Mouse (Mus musculus) adrenal gland, postnatal 25 days (tissue): Measurements from ENCODE around the gene Usp30. TPM values are rescaled to one million over a fixed set of nuclear protein-coding genes. Genes with fewer than 3 reads are reported as not detected.
A peak's percentile ranks its signal among the peaks of the same experiment; 100 is the strongest.

Experiments used
- DNase-seq: peaks from one replicate; pipeline ENCODE4 v3.0.0; 2021; ENCODE audit warnings: mixed read lengths
- long read RNA-seq: library from polyadenylated mRNA; stranded (forward); transcript quantifications from one replicate; pipeline ENCODE4 v2.0.0, GENCODE M21; 2021
- total RNA-seq: library from RNA; stranded (reverse); gene quantifications from 2 replicates; pipeline ENCODE4 v1.2.3, GENCODE M21; 2021

Usp30 gene
- total RNA-seq: 35.1 and 36.6 TPM in 2 replicates
- long read RNA-seq, full-length matches to known transcripts: 19 of 39 reads
- long read RNA-seq, partial matches to known transcripts: 6 of 39 reads
- long read RNA-seq, other reads (novel, unspliced or antisense): 14 of 39 reads

DNA sequence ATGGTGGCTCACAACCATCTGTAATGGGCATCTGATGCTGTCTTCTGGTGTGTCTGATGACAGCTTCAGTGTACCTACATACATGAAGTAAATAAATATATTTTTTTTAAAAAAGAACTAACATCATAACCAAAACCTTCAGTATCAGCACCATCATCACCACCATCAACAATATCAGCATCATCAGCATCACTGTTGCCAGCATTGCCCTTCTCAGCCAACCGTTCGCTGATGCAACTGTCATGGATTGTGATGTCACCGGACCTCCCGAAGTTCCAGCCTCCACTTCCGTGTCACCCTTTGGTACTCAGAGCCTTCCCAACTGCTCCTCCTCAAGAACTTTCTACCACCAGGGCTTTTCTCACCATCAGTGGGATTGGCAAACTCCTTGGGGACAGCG is at the start of gene Usp30:
Usp30 (plus strand) TSS at position 301 of the 400 bp plus-strand sequence.
- no peak for DNase-seq

DNA sequence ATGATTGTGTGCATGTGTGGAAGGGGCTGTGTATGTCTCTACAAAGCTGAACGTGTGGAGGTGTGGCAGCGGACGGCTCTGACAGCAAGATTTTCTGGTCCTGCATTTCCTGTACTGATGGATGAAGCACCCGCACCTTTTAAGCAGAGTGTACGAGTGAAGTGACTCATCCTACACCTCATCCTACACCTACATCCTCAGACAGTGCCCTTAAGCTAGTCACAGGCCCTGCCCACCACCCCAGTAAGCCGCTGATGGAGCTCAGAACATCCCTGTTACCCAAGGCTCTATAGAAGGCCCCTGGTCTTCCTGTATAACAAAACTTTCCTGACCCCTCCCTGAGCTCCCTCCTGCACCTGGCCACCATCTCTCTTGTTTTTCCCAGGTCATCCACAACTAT is 40.9 kb upstream of the Usp30 start:
- no peak for DNase-seq

DNA sequence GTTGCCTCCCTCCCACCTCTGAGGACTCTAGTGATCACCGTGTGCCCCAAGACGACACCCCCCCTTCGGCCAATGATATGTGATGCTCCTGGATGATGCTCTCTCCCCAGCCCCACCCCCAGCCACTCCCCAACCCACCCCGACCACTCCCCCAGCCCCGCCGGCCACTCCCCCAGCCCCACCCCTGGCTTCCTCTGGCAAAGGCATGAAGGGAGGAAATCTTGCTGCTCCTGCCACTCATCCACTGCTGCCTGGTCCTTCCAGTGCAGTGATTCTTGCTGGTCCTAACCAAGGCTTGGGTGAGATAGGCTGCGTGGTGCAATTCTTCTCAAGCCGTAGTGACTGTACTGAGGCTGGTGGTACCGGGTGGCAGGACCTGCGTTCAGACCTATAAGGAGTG is 40.4 kb upstream of the Usp30 start:
- no peak for DNase-seq

DNA sequence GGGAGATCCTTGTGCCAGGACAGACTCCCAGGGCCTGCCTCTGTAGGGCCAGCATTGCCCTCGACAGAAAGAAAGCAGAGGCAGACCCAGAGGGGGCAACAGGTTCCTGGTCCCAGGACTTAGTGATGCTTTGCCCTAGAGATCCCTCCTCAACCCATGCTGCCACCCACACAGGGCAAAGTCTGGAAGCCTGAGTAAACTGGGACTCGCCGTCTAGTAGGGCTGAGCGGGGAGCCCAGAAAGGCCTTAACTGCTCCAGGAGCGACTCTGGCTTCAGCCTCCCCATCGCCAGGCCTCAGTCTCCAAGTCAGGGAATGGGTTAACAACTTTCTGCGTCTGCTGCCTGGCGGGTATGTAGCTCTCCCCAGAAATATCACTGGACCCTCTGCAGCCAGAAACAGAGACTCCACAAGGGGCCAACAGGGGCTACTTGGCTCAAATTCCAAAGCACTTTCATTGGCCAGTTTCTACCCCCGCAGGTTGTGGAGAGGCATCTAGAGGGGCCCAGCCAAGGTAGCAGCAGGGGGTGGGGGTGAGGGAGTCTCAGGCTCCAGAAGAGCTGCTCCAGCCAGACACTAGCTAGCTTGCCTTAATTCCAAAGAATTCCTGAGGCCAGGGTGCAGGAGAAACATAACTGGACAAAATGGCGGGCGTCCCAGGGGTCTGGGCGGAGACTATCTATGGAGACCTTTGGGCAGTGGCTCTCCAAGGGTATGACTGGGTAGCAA is 37.9 kb upstream of the Usp30 start:
- no peak for DNase-seq

DNA sequence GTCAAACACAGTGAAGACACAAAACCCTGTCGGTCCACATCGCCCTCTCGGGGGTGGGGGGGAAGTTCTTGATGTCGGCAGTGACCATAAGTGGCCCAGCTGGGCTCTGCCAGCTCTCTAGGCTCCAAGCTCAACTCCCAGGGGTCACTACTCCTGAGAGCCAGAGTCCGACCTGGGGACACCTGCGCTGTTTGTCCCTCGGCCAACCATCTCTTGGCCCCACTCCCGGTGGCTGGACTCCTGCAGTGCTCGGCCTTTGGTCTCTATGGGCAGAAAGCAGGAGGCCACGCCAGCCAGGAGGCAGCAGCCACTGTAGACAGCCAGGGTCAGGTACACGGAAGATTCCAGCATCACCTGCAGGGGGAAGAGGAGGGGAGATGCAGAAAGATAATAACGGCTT is 37.1 kb upstream of the Usp30 start:
- no peak for DNase-seq

DNA sequence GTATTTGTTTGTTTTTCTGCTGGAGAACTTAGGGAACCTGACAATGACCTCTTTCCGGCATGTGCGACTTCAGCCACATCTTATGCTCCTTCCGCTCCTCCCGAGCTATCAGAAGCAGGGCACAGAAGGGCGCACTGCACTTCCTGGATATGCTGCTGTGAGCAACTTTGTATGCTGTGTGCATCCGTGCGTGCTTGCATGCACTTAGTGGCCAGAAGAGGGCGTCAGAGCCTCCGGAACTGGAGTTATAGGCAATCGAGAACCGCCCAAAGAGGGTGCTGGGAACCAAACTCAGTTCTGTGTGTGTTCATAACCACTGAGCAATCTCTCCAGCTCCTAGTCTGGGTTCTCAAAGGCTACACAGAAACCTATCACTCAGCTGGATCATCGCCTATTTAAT is 34.6 kb upstream of the Usp30 start:
- no peak for DNase-seq

DNA sequence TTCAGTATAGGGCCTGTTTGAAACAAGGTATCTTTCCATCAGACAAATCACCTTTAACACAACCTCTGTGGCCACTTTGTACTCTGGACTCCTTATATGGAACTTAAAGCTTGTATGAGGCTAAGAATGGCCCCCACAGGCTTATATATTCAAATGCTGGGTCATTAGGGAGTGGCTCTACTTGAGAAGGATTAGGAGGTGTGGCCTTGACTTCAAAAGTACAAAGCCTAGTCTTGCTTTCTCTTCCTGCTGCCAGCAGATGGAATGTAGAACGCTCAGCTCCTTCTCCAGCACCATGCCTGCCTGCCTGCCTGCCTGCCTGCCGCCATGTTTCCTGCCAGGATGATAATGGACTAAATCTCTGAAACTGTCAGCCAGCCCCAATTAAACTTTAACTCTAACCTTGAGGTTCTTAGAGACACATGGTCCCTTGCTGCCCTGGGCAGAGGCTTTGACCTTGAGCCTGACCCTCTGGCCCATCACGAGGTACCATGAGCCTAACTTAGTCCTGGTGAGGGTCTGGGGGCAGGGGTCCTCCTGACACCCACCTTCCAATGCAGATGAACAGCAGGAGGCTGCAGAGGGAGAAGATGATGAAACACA is 33.0 kb upstream of the Usp30 start:
- no peak for DNase-seq

DNA sequence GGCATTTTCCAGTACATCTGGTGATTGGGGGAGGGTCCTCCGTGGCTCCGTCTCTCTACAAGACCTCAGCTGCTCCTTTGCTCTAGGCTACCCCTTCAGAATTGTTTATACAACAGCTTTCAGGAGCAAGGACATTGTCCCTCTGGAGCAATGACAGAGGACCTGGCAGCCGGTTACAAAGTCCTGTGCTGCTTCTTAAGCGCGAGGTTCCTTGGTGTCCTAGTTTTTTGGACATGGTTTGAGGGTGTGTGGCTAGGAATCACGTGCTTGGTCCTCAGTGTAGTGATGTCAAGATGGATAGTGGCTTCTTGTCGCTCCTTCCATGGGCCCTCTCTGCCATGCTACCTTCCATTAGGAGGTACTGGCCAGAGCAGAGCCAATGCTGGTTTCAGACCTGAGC is 30.9 kb upstream of the Usp30 start:
- no peak for DNase-seq

DNA sequence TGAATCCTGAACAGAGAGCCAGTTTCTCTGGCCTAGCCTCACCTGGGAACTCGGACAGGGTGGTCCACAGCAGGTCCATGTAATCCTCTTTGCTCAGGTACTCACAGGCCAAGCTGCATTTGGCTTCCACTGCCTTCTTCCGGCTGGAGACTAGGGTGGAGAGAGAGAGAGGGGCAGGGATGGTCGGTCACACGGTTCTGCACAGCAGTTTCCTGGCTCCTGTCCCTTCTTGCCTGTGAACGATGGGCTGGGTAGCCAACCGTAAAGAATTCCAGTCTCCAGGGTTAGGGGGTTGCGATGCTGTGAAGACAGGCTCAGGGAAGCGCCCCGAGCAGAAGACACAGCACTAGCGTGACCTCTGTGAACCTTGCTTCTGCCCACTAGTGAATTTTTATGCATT is 30.1 kb upstream of the Usp30 start:
- no peak for DNase-seq

DNA sequence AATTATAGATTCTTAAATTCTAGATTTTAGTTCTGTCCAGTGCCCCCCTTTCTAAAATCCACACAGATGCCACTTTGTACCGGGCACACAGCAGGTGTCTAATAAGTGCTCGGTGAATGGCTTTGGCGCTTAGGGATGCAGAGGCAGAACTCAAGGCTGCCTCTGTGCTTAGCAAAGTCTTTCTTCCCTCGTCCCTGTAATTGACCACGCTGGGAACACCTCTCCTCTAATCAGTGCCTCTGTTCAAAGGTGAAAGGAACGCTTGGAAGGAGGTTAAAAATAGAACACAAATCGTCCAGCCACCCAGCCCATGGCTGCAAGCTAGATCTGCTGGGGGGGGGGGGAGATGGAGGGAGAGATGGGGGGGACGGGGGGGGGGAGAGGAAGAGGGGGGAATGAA is 24.8 kb upstream of the Usp30 start:
- no peak for DNase-seq

DNA sequence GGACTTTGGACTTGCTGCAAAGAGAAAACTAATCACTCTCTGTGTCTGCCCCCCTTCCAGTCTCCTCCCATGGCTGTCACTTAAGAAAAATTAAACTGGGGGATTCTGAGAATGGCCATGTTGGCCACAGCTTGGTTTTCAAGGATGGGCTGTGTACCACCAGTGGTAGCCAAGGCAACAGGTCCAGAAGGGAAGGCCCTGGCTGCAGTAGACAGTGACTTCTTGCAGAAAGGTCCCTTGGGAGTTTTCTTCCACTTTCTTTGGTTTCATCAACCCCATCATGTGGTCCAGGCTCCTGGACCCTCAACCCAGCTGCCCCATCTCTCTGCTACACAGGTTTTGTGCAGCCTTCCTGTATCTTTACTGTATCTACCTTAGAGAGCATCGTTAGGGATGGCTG is 24.4 kb upstream of the Usp30 start:
- no peak for DNase-seq

DNA sequence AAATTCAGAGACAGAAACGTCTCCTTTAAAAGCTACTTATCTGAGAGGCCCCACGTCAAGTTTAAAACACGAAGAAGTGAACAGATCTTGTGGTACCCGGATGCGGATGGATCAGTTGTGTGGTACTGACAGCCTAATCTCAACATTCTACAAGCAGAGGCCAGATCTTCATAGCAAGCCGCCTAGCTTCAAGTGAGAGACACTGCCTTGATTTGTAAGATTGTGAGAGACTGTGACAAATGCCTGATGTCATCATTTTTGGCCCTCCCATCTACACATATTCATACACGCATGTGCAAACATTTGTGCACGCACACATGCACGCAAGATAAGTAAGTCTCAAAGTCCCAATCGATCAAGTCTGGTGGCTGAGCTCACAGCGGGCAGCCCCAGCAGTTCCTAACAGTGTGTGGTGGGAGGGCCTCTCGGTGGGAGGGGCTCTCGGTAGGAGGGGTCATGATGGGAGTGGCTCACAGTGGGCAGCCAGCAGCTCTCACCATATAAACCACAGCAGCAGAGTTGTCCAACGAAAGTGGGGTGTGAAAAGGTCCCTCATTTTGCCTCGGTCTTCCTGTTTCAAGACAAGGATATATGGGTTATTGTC is 23.8 kb upstream of the Usp30 start:
- peak; percentile 26 for DNase-seq

DNA sequence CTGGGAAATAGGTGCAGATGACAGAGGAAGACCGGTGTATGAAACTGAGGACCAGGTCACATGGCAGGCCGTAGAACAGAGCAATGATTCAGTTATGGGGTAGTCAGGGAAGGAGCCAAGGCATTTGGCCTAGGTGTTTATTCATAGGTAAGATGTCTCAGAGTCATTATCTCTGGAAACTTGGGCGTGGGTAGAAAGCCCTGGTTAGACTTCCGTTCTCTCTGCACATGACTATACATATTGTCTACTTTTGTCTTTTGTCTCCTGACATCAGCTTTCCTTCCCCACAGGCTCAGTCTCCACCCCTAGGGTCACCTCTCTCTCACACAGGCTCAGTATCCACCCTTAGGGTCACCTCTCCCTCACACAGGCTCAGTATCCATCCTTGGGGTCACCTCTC is 21.5 kb upstream of the Usp30 start:
- no peak for DNase-seq

DNA sequence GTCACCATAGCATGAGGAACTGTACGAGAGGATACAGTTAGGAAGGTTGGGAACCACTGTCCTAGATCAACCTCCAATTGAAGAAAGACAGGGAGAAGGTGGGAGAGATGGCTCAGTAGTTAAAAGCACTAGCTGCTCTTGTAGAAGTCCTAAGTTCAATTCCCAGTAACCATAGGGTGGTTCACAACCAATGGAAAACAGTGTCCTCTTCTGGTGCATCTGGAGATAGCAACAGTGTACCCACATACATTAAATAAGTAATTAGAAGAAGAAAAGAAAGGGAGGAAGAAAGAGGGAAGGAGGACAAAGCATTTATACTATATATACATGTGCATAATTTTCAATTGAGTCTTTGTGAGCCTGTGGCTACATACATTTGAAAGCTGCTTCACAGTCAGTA is 20.1 kb upstream of the Usp30 start:
- DNase-seq: no peak

DNA sequence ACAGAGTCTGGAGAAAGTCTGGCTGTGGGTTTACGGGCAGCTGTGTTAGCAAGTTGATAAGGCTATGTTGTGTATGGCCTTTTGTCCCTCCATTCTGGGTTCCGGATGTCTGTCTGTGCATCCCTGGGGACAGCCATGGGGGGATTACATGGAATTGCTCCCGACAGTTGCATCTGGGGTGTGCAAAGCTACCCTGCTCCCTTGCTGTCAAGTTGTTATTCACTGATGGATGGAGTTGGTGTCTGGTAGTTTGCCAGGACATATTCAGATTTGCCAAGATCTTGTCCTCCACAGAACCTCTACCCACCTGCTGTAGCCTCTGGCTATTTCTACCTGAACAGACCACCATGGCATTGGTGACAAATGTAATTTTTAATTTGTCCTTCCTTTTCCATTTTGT is 19.1 kb upstream of the Usp30 start:
- no peak for DNase-seq

DNA sequence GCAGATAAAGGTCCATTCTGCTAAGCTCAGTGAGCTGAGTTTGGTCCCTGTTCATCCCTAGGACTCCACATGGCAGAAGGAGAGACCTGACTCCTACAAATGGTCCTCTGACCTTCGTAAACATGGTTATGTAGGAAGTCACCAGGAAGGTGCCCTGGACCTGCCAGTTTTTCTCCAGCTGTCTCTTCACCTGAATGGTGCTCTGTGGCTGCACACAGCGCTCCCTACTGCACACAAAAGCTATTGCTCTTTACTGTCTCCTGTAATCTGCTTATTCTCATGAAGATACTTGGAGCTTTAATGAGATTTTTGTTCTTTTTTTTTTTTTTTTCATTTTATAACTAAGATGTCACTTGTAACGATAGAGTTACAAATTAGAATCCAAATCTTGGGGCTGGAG is 18.7 kb upstream of the Usp30 start:
- DNase-seq: no peak

DNA sequence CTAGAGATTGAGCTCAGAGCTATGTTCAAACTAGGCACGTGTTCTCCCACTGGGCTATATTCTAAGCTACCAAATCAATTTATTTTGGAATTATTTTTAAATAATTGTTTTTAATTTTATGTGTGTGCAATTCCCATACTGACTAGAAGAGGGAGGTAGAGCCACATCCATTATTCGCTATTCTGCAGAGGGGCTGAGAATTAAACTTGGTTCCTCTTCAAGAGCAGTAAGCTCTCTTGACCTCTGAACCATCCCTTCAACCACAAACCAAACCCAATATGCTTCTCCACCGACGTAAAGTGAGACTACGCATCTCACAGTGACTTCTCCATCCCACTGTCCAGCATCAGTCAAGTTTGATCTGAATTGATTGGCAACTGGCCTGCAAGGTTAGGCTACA is 18.1 kb upstream of the Usp30 start:
- DNase-seq: no peak

DNA sequence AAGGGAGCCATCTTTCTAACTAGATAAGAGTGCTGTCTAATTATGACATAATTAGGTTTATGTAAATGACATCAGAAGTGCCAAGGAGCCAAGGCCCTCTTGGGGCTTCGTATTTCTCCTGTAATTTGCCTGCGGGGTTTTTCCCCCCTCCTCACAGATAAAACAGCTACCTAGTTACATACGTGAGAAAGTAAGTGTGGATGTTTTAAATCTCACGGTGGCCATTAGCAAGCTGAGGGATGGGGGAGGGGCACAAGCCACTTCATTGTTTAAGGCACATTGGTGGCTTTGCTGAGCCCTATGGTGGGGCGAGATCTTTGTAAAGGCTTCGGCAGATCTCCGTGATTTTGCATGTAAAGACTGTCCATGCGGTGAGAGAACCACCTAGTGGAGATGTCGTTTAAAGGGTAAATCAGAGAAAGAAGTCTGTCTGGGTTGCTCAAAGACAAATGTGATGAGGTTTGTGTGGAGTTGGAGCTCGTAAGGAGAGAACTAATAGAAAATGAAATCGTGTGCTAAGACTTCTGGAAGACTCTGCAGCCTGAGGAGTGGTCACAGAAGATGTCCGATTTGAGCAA is 16.4 kb upstream of the Usp30 start:
- DNase-seq: no peak

DNA sequence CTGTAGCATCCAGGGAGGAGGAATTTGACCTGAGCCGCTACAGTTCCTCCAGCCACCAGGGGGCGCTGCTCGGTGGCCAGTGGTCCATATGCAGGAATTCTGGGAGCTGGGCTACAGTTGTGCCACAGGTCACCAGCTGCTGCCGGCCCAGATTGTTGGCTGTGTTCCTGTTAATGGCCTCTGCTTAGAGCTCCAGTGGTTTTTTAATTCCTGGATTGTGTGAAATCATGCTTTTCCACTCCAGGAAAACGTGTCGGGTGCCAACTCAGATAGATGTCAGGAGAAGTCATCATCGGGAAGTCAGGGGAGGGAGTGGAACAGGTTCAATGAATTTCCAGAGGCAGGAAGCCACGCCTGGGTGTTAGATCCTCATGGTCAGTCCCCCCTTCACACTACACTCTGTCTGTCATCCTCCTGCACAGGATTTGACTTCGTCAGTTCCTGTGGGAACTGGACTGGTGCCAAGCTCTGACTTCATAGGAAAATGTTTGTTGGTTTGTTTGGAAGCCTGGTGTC is 13.0 kb upstream of the Usp30 start:
- peak; percentile 82 for DNase-seq

DNA sequence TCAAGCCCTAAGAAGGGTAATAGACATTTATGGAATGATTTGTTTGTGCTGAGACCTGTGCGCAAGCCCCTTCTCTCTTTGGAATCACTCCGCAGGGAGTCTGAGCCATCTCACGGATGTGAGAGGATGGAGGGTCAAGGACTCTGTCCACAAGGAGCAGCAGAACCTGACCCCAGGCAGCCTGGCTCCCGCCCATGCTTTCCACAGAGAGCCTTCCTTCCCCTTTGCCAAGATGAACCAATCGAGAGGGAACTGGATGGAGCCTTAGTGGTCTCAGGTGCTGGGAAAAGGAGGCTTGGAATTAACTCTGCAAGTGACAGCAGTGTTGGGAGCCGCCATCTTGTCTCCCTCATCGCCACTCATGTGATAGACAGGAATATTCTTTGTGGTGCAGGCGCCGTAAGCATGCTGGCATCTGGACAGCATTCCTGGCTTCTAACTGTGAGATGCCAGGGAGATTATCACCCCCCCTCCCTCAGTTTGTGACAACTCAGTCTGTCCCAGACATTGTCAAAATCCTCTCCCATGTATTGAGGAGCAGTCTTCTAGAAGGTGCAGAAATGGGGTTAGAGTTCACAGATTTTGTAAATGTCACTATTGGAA is 8.0 kb upstream of the Usp30 start:
- no peak for DNase-seq

DNA sequence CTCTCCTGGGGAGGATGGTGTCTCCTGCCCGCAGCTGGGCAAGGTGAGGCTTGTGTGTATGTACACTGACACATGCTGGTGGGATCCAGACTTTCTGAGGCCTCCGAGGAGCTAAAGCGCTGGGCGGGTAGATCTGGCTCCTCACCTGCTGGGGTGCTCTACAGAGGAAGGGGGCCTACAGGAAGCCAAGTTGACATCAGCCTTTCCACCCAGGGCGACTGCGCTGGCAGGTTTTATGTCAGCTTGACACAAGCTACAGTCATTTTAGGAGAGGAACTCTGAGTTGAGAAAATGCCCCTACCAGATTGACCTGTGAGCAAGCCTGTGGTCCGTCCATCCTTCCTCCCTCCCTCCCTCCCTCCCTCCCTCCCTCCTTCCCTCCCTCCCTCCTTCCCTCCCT is 3.6 kb upstream of the Usp30 start:
- DNase-seq: no peak

DNA sequence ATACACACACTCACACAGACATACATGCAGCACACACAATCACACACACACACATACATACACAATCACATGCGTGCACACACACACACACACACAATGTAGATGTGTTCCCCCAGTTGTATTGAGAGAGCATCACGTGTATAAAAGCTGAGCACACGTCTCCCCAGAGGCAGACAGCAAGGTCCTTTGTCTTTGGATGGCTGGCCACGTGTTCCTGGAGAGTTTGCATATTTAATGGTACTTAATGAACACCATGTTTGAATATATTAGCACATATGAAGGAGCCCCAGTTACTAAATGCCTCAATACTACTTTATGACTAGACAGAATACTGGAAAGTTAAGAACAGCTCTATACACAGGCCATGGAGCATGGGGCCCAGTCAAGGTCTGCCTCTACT is 1.3 kb upstream of the Usp30 start:
- no peak for DNase-seq

DNA sequence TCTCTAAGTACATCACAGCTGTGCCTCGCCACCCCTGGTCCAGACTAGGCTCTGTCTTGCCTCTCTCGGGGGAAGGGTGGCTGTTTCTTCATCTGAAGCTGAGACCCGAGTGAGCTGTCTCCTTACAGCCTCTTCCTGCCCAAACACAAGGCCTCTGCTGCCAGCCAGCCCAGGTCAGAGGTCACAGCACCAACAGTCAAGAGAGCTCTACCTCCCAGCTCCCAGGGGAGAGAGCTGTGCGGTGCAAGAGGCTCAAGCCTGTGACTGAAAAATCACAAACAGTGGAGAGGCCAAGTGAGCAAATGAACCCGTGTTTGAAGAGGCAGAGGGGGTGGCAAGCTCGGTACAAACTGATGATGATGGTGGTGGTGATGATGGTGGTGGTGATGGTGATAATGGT is 1.3 kb downstream of the Usp30 start:
- DNase-seq: no peak
